Mouse (Mus musculus): ENCODE measurements around the gene Srgap3. TPM values are rescaled to one million over a fixed set of nuclear protein-coding genes. Genes with fewer than 3 reads are reported as not detected.

The Srgap3 gene
- total RNA-seq, 1 experiment: 3.3 TPM

DNA sequence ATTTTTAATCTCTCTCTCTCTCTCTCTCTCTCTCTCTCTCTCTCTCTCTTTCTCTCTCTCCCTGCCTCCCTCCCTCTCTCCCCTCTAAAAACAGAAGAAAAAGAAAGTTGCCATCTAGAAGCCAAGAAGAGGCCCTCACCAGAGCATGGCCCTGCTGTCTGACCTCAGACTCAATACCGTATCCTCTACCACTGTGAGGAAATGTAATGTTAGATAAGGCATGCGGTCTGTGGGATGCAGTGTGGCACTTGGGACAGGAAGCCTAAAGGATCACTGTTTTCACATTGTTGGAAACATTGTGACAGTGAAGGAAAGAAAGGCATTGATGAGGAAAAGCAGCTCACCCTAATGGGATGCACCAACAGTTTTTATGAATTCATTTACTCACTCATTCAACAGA is 8.7 kb upstream of the Srgap3 start:
- H3K4me3 ChIP-seq (ENCODE audit: insufficient read depth in 1 of 2, low read depth in 1 of 2, low read length in 2 of 2, poor library complexity in 1 of 2, severe bottlenecking in 1 of 2): no peak overlapping the region
- TF ChIP-seq HCFC1 (IDR thresholded peaks at IDR 0.05; ENCODE audit: borderline replicate concordance, insufficient read depth, low read length) (no peak), ZC3H11A (IDR thresholded peaks at IDR 0.05; ENCODE audit: borderline replicate concordance, low read depth, low read length) (no peak), MAFK (IDR thresholded peaks at IDR 0.05; ENCODE audit: insufficient read depth, low read depth, low read length) (no peak), CHD2 (IDR thresholded peaks at IDR 0.05; ENCODE audit: low read depth, low read length) (no peak), ZNF384 (IDR thresholded peaks at IDR 0.05; ENCODE audit: low read depth, low read length) (no peak)
- no peak overlapping the region for H3K27ac ChIP-seq (ENCODE audit: insufficient read depth, low read depth, low read length, poor library complexity, severe bottlenecking)
- H3K9ac ChIP-seq (ENCODE audit: insufficient read depth, low read depth, low read length, poor library complexity, severe bottlenecking): no peak overlapping the region
- peaks cover 0 to 2% of the 10 kb centered on the region in 2 experiments; a peak in 1 of 4 replicates for H3K4me1 ChIP-seq (ENCODE audit: control insufficient read depth in 2 of 2, insufficient read depth in 2 of 2, low read length in 2 of 2, poor library complexity in 1 of 2)
- no peaks in the 10 kb centered on the region for H3K9me3 ChIP-seq (ENCODE audit: control insufficient read depth, insufficient read depth, low read depth, low read length)
- H3K36me3 ChIP-seq (ENCODE audit: control insufficient read depth, insufficient read depth, low read length, poor library complexity, severe bottlenecking): no peaks in the 10 kb centered on the region
- in situ Hi-C loops (cut with MboI; ENCODE audit: low sequenced_read_pairs in 2 of 2, unreplicated experiment in 2 of 2): no loop called here
- no peak for DNase-seq (ENCODE audit: low read depth, low spot score)

GRCm38 (mm10) chr6:112953905-112954304 is 6.8 kb upstream of the Srgap3 start:
- H3K9ac ChIP-seq (ENCODE audit: insufficient read depth, low read depth, low read length, poor library complexity, severe bottlenecking): no peak overlapping the region
- peaks cover 4 to 5% of the 10 kb centered on the region in 2 experiments; a peak in 3 of 4 replicates for H3K4me1 ChIP-seq (ENCODE audit: control insufficient read depth in 2 of 2, insufficient read depth in 2 of 2, low read length in 2 of 2, poor library complexity in 1 of 2)
- no peaks in the 10 kb centered on the region for H3K9me3 ChIP-seq (ENCODE audit: control insufficient read depth, insufficient read depth, low read depth, low read length)
- H3K4me3 ChIP-seq (ENCODE audit: insufficient read depth in 1 of 2, low read depth in 1 of 2, low read length in 2 of 2, poor library complexity in 1 of 2, severe bottlenecking in 1 of 2): no peak overlapping the region
- DNase-seq (ENCODE audit: low read depth, low spot score): no peak
- H3K36me3 ChIP-seq (ENCODE audit: control insufficient read depth, insufficient read depth, low read length, poor library complexity, severe bottlenecking): no peaks in the 10 kb centered on the region
- in situ Hi-C loops (cut with MboI; ENCODE audit: low sequenced_read_pairs in 2 of 2, unreplicated experiment in 2 of 2): no loop called here
- TF ChIP-seq CHD2 (IDR thresholded peaks at IDR 0.05; ENCODE audit: low read depth, low read length) (no peak), MAFK (IDR thresholded peaks at IDR 0.05; ENCODE audit: insufficient read depth, low read depth, low read length) (no peak), ZC3H11A (IDR thresholded peaks at IDR 0.05; ENCODE audit: borderline replicate concordance, low read depth, low read length) (no peak), ZNF384 (IDR thresholded peaks at IDR 0.05; ENCODE audit: low read depth, low read length) (no peak), HCFC1 (IDR thresholded peaks at IDR 0.05; ENCODE audit: borderline replicate concordance, insufficient read depth, low read length) (no peak)
- H3K27ac ChIP-seq (ENCODE audit: insufficient read depth, low read depth, low read length, poor library complexity, severe bottlenecking): no peak overlapping the region

DNA sequence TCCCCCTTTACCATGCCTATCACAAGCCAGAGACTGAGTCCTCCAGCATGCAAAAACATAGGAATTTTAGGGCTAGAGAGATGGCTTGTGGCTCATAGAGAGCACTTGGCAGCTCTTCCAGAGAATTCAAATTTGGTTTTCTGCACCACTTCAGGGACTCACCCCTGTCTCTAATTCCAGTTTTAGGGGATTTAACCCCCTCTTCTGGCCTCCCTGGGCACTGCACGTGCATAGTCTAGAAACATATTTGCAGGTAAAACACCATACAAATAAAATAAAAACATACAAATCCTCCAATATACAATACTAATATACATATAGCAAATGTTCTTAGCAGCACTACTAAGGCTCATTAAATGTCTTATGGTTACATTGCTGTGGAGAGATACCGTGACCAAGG is 4.2 kb upstream of the Srgap3 start:
- no peak overlapping the region for H3K4me3 ChIP-seq (ENCODE audit: insufficient read depth in 1 of 2, low read depth in 1 of 2, low read length in 2 of 2, poor library complexity in 1 of 2, severe bottlenecking in 1 of 2)
- in situ Hi-C loops (cut with MboI; ENCODE audit: low sequenced_read_pairs in 2 of 2, unreplicated experiment in 2 of 2): no loop called here
- DNase-seq (ENCODE audit: low read depth, low spot score): no peak
- no peaks in the 10 kb centered on the region for H3K36me3 ChIP-seq (ENCODE audit: control insufficient read depth, insufficient read depth, low read length, poor library complexity, severe bottlenecking)
- peak overlapping the region; percentile 76; the same call in 1 of the 2 replicates for H3K27ac ChIP-seq (ENCODE audit: insufficient read depth, low read depth, low read length, poor library complexity, severe bottlenecking)
- H3K4me1 ChIP-seq (ENCODE audit: control insufficient read depth in 2 of 2, insufficient read depth in 2 of 2, low read length in 2 of 2, poor library complexity in 1 of 2): peaks cover 16 to 18% of the 10 kb centered on the region in 2 experiments
- no peaks in the 10 kb centered on the region for H3K9me3 ChIP-seq (ENCODE audit: control insufficient read depth, insufficient read depth, low read depth, low read length)
- H3K9ac ChIP-seq (ENCODE audit: insufficient read depth, low read depth, low read length, poor library complexity, severe bottlenecking): no peak overlapping the region; the same call in 1 of the 2 replicates
- no peak for TF ChIP-seq CHD2 (IDR thresholded peaks at IDR 0.05; ENCODE audit: low read depth, low read length)
- TF ChIP-seq MAFK (IDR thresholded peaks at IDR 0.05; ENCODE audit: insufficient read depth, low read depth, low read length): no peak
- TF ChIP-seq ZNF384 (IDR thresholded peaks at IDR 0.05; ENCODE audit: low read depth, low read length): no peak
- no peak for TF ChIP-seq ZC3H11A (IDR thresholded peaks at IDR 0.05; ENCODE audit: borderline replicate concordance, low read depth, low read length)
- no peak for TF ChIP-seq HCFC1 (IDR thresholded peaks at IDR 0.05; ENCODE audit: borderline replicate concordance, insufficient read depth, low read length)

DNA sequence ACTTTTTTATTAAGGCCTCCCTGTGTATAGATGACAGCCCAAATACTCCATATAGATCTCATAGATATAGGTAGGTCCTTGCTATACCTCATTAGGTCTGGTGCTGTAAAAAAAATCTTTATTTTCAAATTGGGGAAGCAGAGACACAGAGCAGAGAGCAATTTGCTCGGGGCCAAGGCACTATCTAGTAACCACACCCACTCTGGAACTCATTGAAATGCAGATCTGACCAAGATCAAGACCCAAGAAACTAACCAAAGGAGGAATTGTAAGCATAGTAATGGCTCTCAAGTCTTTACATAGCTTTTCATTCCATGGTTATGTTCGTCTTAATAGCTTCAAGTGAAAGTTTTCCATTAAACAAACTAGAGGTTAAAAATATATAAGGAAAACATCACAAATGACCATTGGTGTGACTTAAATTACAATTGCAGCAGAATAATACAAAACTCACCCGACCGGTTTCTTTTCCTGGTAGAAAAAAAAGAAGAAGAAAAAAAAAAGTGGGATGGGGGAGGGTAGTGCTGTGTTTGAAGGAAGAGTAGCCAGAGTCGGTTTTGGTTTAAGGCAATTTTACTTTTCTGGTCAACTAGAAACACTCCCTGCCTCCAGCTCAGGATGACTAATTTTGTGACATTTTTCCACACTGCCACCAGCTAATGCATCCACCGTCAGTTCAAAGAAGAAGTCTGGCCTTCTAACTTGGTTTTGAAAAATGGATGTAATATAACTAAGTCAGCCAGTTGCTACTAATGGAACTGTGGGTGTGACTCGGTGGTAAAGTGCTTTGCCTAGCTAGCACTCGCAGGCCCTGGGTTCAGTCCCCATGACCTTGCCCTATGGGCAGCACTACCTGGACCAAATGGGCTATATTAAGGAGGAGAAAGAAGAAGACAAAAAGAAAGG is 3.4 kb upstream of the Srgap3 start:
- Histone ChIP-seq H3K9me3 (ENCODE audit: control insufficient read depth, insufficient read depth, low read depth, low read length) (no peaks in the 10 kb centered on the region), H3K4me3 (ENCODE audit: insufficient read depth in 1 of 2, low read depth in 1 of 2, low read length in 2 of 2, poor library complexity in 1 of 2, severe bottlenecking in 1 of 2) (no peak overlapping the region), H3K4me1 (ENCODE audit: control insufficient read depth in 2 of 2, insufficient read depth in 2 of 2, low read length in 2 of 2, poor library complexity in 1 of 2) (peaks cover 16 to 20% of the 10 kb centered on the region in 2 experiments), H3K36me3 (ENCODE audit: control insufficient read depth, insufficient read depth, low read length, poor library complexity, severe bottlenecking) (no peaks in the 10 kb centered on the region), H3K9ac (ENCODE audit: insufficient read depth, low read depth, low read length, poor library complexity, severe bottlenecking) (no peak overlapping the region; the same call in 1 of the 2 replicates), H3K27ac (ENCODE audit: insufficient read depth, low read depth, low read length, poor library complexity, severe bottlenecking) (peak overlapping the region; percentile 90; the same call in 1 of the 2 replicates)
- DNase-seq (ENCODE audit: low read depth, low spot score): peak; percentile 54
- in situ Hi-C loops (cut with MboI; ENCODE audit: low sequenced_read_pairs in 2 of 2, unreplicated experiment in 2 of 2): no loop called here
- TF ChIP-seq CHD2 (IDR thresholded peaks at IDR 0.05; ENCODE audit: low read depth, low read length): peak; percentile 79
- TF ChIP-seq ZNF384 (IDR thresholded peaks at IDR 0.05; ENCODE audit: low read depth, low read length): peak; percentile 98
- no peak for TF ChIP-seq HCFC1 (IDR thresholded peaks at IDR 0.05; ENCODE audit: borderline replicate concordance, insufficient read depth, low read length)
